Mouse (Mus musculus) intestine, postnatal 0 days (tissue): ENCODE data around the gene Tmc1. TPM values are rescaled to one million over a fixed set of nuclear protein-coding genes. Genes with fewer than 3 reads are reported as not detected.

Source experiments
- ATAC-seq: fragments of 200-750 bp; cut with Nextera tagmentation; 2 replicates; pipeline ENCODE4 v1.8.0; 2017; ENCODE audit warnings: mild to moderate bottlenecking, moderate TSS enrichment, moderate library complexity
- H3K27ac ChIP-seq: fragments of 300-500 bp; sonication (generic); 2 replicates; pipeline ENCODE4 v1.5.1; 2014; ENCODE audit warnings: mild to moderate bottlenecking, low read depth, low read length, moderate library complexity
- H3K27me3 ChIP-seq: fragments of 300-500 bp; sonication (generic); replicated peaks from 2 replicates; pipeline ENCODE4 v1.6.1; 2014; ENCODE audit warnings: low read length, mixed read lengths; ENCODE audit not compliant: control insufficient read depth, insufficient read depth
- H3K36me3 ChIP-seq: fragments of 300-500 bp; sonication (generic); 2 replicates; pipeline ENCODE4 v1.6.1; 2014; ENCODE audit warnings: mild to moderate bottlenecking, moderate library complexity; ENCODE audit not compliant: control insufficient read depth, insufficient read depth
- H3K4me1 ChIP-seq: fragments of 300-500 bp; sonication (generic); replicated peaks from 2 replicates; pipeline ENCODE4 v1.6.1; 2014; ENCODE audit warnings: antibody characterized with exemption, low read length, mixed read lengths; ENCODE audit not compliant: control insufficient read depth, insufficient read depth
- H3K4me2 ChIP-seq: fragments of 300-500 bp; sonication (generic); replicated peaks from 2 replicates; pipeline ENCODE4 v1.6.1; 2014; ENCODE audit warnings: low read depth, mild to moderate bottlenecking, moderate library complexity
- H3K4me3 ChIP-seq: fragments of 300-500 bp; sonication (generic); 2 replicates; pipeline ENCODE4 v1.5.1; 2014; ENCODE audit warnings: low read depth, low read length
- H3K9ac ChIP-seq: fragments of 300-500 bp; sonication (generic); 2 replicates; pipeline ENCODE4 v1.6.1; 2014; ENCODE audit warnings: mild to moderate bottlenecking, low read depth, low read length
- H3K9me3 ChIP-seq: fragments of 300-500 bp; sonication (generic); 2 replicates; pipeline ENCODE4 v1.6.1; 2016; ENCODE audit warnings: mixed run types; ENCODE audit not compliant: control insufficient read depth
- CTCF ChIP-seq: sonication (generic); IDR thresholded peaks from 2 replicates; pipeline ENCODE4 v1.5.1; 2016; ENCODE audit warnings: low read depth, mild to moderate bottlenecking, control low read depth, antibody characterized with exemption, moderate library complexity
- WGBS: fragments of 180-500 bp; shearing (Covaris S2); extraction: QIAGEN DNeasy Blood & Tissue Kit; methylation state at CpG from one replicate; pipeline ENCODE4 v1.1.7; 2014; 5-methylcytosine and 5-hydroxymethylcytosine counted together
- polyA plus RNA-seq: library from polyadenylated mRNA; unstranded; fragments of >200 nt; fragmentation: Nextera tagmentation; extraction: Ambion mirVana; gene quantifications from 2 replicates; pipeline ENCODE4 v1.2.1, GENCODE M21; 2015

Tmc1 gene
- polyA plus RNA-seq, 1 experiment from 2014 or later = not detected

- H3K4me2 ChIP-seq = no peak overlapping the region
- H3K9me3 ChIP-seq = no peaks in the 10 kb centered on the region
- no peak for ATAC-seq
- no peak overlapping the region for H3K27ac ChIP-seq
- no peaks in the 10 kb centered on the region for H3K27me3 ChIP-seq
- no peak overlapping the region for H3K9ac ChIP-seq
- no peak overlapping the region for H3K4me3 ChIP-seq
- H3K36me3 ChIP-seq = no peaks in the 10 kb centered on the region
- no peak for TF ChIP-seq CTCF
- no peaks in the 10 kb centered on the region for H3K4me1 ChIP-seq
- WGBS = 53% methylated on average over 7 of the region's 7 CpGs
These were observed 29.7 kb downstream of the Tmc1 start for GRCm38 (mm10) chr19:20924282-20924681.

- H3K9ac ChIP-seq = no peak overlapping the region
- ATAC-seq = no peak
- no peaks in the 10 kb centered on the region for H3K27me3 ChIP-seq
- 20% methylated on average over 10 of the region's 10 CpGs for WGBS
- no peaks in the 10 kb centered on the region for H3K4me1 ChIP-seq
- no peak overlapping the region for H3K4me3 ChIP-seq
- no peaks in the 10 kb centered on the region for H3K9me3 ChIP-seq
- H3K27ac ChIP-seq = no peak overlapping the region
- TF ChIP-seq CTCF = no peak
- no peak overlapping the region for H3K4me2 ChIP-seq
- no peaks in the 10 kb centered on the region for H3K36me3 ChIP-seq
These were observed 30.4 kb downstream of the Tmc1 start for GRCm38 (mm10) chr19:20923336-20924211.

DNA sequence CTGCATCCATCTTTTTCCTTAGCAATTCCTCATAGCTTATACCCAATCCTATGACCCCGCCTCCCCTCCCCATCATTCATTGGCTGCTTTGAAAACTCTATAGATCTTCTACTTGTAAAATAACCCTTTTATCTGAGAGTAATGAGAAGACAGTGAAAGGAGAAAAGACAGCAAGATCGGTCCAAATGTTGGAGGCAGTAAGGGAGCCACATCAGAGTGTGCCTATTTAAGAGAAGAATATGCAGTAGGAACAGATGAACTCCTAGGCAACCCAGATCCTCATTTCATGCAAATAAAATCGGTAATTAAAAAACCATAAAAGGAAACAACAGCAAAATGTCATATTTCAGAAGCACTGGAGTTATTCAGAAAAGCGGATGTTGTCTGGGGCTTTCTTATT, 35.8 kb downstream of the Tmc1 start:
- no peaks in the 10 kb centered on the region for H3K27me3 ChIP-seq
- no peak overlapping the region for H3K27ac ChIP-seq
- H3K4me1 ChIP-seq = no peaks in the 10 kb centered on the region
- 85% methylated on average over 4 of the region's 4 CpGs for WGBS
- no peak overlapping the region for H3K4me2 ChIP-seq
- H3K9me3 ChIP-seq = no peaks in the 10 kb centered on the region
- no peaks in the 10 kb centered on the region for H3K36me3 ChIP-seq
- TF ChIP-seq CTCF = no peak
- no peak overlapping the region for H3K9ac ChIP-seq
- no peak for ATAC-seq
- H3K4me3 ChIP-seq = no peak overlapping the region

DNA sequence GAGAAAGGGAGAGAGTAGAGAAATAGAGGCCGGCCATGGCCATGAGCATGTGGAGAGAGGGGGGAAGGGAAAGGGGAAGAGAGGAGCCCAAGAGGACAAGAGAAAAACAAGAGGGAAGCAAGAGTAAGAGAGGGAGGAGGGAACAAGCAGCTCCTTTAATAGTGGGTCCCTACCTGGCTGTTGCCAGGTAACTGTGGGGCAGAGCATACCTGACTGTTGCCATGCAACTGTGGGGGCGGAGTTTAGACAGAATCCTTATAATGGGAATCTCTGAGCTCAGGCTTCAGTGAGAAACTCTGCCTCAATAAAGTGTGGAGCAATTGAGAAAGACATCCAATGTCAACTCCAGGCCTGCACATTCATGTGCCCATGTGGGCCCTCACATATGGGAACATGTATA, 38.9 kb downstream of the Tmc1 start:
- no peak overlapping the region for H3K4me2 ChIP-seq
- 82% methylated on average over 2 of the region's 2 CpGs for WGBS
- H3K27me3 ChIP-seq = no peaks in the 10 kb centered on the region
- H3K9me3 ChIP-seq = no peaks in the 10 kb centered on the region
- H3K4me3 ChIP-seq = no peak overlapping the region
- TF ChIP-seq CTCF = no peak
- no peaks in the 10 kb centered on the region for H3K36me3 ChIP-seq
- H3K4me1 ChIP-seq = no peaks in the 10 kb centered on the region
- no peak overlapping the region for H3K9ac ChIP-seq
- ATAC-seq = no peak
- no peak overlapping the region for H3K27ac ChIP-seq

- Histone ChIP-seq H3K9ac (no peak overlapping the region), H3K27me3 (no peaks in the 10 kb centered on the region), H3K4me3 (no peak overlapping the region), H3K27ac (no peak overlapping the region), H3K36me3 (no peaks in the 10 kb centered on the region), H3K9me3 (no peaks in the 10 kb centered on the region), H3K4me1 (no peaks in the 10 kb centered on the region), H3K4me2 (no peak overlapping the region)
- 58% methylated on average over 5 of the region's 5 CpGs for WGBS
- ATAC-seq = no peak
- no peak for TF ChIP-seq CTCF
These were observed 43.6 kb downstream of the Tmc1 start for GRCm38 (mm10) chr19:20910356-20910755.

DNA sequence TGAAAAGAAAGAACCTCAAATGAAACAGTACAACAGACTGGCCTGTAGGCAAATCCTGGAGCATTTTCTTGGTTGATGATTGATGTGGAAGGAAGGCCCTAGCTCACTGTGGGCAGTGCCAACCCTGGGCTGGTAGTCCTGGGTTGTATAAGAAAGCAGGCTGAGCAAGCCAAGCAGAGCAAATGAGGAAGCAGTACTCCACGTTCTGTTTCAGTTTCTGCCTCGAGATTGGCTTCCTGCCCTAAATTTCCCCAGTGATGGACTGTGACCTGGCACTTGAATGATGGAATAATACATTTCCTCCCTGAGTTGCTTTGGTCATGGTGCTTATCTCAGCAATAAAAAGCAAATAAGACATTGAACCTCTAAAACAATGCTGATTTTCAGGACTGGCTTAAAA, 72.8 kb downstream of the Tmc1 start:
- TF ChIP-seq CTCF = no peak
- ATAC-seq = no peak
- no peak overlapping the region for H3K9ac ChIP-seq

More for the DNA sequence above, 72.8 kb downstream of the Tmc1 start:
- Histone ChIP-seq H3K9me3 (no peaks in the 10 kb centered on the region), H3K36me3 (no peaks in the 10 kb centered on the region), H3K4me1 (no peaks in the 10 kb centered on the region), H3K27me3 (no peaks in the 10 kb centered on the region), H3K4me3 (no peak overlapping the region), H3K4me2 (no peak overlapping the region), H3K27ac (no peak overlapping the region)
- WGBS = 40% methylated on average over 2 of the region's 2 CpGs
